Mouse (Mus musculus) B cell, adult 67 days (primary cell): ENCODE measurements around the gene Pnpla8. TPM values are rescaled to one million over a fixed set of nuclear protein-coding genes. Genes with fewer than 3 reads are reported as not detected.

Experiments used
- total RNA-seq, 2 experiments: library from RNA; stranded (reverse); gene quantifications; 4 replicates each; pipeline ENCODE4 v1.2.4; 2023

The Pnpla8 gene
- 10 to 100 TPM; 47.6 to 56.5 TPM for total RNA-seq

GRCm38 (mm10) chr12:44221070-44221469, at the start of gene Pnpla8:
Gene Pnpla8 (plus strand): TSS chr12:44221370.

DNA sequence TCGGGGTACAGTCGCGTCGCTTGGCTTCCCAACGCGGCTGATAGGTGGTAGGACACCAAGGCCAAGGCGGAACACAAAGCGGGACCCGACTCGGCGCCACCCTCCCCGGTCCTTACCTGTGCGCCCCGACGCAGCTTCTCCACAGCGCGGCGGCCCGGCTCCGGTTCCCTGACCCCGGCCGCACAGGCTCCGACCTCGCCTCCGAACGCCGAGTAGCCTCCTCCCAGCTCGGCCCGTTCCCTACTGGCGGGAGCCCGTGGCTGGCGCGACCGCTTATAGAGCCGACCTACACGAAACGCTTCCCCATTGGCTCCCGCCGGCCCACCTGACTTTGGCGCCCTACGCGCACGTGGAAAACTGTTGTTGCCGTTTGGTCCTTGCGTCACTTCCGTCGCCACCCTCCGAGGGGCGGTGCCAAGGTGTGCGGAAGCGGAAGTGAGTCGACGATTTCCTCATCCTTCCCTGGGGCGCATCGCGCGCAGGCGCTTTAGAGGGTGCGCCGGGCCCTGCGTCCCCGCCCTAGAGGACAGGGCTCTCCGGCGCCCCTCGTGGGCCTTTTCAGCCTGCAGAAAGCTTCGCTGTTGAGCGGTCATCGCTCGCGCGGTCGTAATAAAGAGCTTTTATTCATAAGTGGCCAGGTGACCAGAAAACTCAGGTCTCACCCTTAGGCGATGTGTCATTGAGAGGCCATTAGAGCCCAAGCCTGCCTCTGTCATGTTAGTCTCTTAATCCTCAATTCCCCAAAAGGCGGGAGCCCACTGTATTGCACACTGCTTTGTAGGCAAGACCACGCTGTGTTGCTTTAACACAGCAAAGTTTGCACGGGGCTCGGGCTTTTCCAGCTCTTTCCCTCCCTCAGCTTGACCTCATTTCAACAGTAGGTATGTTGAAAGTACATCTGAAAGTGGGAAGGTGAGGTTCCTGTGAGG, 11.1 kb upstream of the Pnpla8 start, which contains the start of gene Dnajb9:
Gene Dnajb9 (minus strand): TSS at position 503 of the 929 bp plus-strand sequence.

DNA sequence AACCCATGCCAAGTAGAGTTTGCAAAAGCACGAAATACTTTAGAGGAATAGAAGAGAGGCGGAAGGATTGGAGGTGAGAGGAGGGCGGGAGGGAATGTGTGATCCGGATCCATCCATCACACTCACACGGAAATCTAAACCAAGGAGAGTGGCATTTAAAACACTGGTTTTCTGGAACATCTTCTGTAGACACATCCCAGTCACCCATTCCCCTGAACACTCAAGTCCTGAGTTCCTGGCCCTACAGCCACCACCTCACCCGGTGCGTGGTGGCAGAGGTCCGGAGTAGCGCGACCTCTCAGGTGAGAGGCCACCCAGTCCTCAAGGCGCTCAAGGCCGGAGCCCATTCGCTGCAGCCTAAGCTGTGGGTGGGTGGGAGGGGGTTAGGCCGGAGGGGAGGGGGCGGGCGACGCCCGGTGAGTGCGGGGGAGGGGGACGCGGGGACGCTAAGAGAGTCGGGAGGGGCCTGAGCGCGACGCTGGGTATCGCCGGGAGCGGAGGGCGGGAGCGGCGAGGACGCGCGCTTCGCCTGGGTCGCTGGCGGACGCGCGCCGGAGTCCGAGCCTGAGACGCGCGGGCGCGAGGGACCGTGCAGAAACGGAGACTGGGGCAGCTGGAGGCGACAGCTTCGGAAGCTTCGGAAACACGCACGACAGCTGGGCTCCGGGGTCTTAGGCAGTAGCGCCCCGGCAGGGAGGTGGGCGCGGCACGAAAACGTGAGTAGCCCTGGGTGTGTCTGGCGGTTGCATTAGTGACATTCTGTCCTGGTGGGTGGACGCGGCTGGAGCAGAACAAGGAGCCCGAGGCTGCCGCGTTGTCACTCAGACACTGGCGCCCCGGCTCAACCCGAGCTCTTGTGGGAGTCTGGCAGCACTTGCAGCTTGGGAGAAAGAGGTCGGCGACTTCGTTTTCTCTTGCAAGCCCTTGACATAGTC, 107.5 kb downstream of the Pnpla8 start, which contains the start of gene Nrcam:
Gene Nrcam (plus strand): TSS at position 505 of the 935 bp plus-strand sequence.

Other genes with a start within 250 kb of the Pnpla8 start
- 100 to 1,000 TPM; 181 to 229 TPM for gene Dnajb9, start 11.0 kb upstream of the Pnpla8 start, total RNA-seq
- not detected for gene Nrcam, start 107.5 kb downstream of the Pnpla8 start, total RNA-seq